Mouse (Mus musculus) c-Kit-positive CD71-positive TER-119-positive erythroid progenitor cells, embryonic 14.5 days (primary cell): ENCODE measurements at regions not wholly inside any gene's neighbourhood (a gene's known extent, or its start where the extent isn't known, plus 50 kb on each side); places are given as distances from the start of the nearest gene placed in this dataset.

ENCODE experiments used
- DNase-seq: peaks from one replicate; pipeline ENCODE4 v3.0.0-alpha.2; 2013; ENCODE audit warnings: low spot score

DNA sequence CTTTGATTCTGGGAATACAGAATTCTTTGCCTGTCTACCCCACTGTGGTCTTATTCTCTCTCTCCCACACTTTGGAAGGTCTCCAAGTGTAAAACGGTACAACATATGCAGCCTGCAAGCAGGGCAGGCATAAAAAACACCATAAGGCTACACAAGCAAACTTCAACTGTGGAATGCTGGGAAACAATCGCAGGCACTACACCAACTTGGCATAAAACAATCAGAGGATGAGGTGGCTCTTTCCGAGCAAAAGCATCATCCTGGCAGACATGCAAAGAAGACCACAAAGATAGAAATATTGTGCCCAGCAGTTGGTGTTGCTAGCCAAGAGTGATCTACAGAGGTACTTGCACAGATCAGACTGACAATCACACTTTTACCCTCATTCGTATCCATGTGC is 88.0 kb upstream of the Galnt5 start:
- no peak for DNase-seq

DNA sequence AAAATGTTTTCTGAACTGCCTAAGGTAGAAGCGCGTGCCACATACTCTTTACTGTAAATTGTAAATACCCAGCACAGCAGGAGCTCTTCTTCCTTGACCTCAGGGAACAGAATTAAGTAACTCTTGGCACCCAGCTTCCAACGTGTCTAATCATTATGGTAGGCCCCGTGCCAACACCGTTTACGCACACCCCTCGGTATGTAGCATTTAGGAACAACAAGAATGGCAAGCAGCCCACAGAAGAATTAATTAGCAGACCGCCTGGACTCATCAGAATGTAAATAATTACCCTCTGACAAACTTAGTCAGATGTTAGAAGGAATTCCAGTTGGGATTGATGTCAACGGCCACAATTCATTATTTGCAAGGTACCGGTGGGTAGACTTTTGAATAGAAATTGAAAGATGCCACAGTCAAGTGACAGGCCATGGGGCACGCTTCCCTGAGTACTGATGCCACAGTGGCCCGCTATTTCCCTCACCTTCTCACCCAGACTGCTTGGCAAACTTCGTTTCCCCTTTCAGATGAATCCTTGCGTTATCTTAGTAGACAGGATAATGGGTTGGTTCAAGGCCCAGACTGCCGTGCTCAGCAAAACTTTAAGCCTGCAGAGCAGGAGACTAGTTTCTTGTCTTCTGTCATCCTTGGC is 81.2 kb upstream of the Galnt5 start:
- no peak for DNase-seq

DNA sequence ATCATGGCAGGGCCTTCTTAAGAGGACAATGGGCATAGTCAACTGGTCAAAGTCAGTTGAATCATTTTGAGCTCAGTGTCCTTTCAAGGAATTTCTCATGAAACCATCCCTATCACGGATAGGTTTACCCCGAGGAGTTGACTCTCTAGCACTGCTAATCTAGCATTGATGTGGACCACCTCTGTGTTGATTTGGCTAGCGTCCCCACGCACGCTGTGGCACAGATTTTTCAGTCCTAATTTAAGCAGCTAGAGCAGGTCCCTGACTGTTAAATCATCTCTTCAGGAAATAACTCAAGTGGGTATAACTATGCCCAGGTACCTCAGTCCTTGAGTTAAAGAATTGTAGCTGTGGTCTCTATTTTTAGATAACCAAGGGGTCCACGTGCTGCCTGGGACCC is 80.0 kb upstream of the Galnt5 start:
- no peak for DNase-seq

DNA sequence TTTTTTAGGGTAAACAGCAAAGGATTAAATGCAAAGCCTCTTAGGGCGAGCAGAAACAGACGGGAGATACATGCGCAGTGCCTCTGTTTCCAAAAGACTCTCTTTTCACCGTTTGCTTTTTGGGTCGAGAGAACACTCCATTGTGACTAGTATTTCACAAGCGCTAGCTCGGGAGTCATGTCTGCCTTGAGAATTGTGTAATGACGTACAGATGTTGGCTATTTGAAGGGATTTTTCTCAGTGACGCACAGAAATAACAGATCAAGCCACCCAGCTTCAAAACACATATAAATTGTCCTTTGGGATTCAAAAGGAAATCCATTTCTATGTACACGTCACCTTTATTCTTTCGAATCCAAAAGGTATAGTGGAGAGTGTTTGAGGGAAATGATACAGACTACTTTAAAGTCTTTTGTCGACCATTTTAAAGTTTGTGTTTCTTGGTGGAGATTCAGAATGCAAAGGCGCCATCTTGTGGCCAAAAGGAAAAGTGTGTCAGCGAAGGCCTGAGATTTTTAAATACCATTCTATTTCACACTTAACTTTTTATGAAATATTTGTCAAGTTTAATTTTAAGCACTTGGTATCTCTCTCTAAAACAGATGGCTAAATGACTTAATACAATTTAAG is 78.5 kb upstream of the Galnt5 start:
- peak; percentile 14 for DNase-seq

DNA sequence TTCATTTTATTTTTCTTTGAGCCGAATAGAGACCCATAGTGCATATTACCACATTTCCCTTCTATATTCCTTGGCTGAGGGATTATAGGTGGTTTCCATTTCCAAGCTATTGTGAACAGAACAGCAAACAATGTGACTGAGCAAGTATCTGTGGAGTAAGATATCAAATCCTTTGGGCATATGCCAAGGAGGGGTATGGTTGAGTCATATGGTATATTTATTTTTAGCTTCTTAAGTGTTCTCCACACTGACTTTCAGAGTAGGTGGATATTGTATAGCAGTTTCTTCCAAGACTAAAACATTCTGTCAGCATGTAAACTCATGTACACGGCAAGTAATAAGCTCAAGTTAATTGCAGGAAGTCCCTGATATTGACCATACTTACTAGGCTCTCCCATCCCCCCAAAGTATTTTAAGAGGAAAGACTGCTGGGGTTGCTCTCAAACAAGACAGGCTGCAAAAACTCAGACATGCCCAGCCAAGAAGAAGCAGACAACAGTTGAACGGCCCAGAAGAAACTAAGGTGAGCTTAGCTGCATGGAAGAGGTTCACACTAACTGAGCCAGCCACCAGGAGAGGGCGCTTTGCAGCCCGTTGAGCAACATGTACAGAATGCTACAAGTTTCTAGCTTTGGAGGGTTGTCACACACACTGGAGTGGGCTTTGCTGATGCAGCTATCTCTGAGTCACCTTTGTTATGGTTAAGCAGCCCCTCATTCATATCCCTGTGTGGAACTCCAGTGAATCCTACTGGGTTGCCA is 63.4 kb upstream of the Galnt5 start:
- no peak for DNase-seq
